Mouse (Mus musculus) stomach, postnatal 0 days (tissue): ENCODE data around the gene Kif11. TPM values are rescaled to one million over a fixed set of nuclear protein-coding genes. Genes with fewer than 3 reads are reported as not detected.
A peak's percentile ranks its signal among the peaks of the same experiment; 100 is the strongest.

Experiments used
- ATAC-seq: fragments of 200-750 bp; cut with Nextera tagmentation; 2 replicates; pipeline ENCODE4 v1.8.0; 2017; ENCODE audit not compliant: low FRiP score, low TSS enrichment
- DNase-seq: peaks from one replicate; pipeline ENCODE4 v3.0.0-alpha.2; 2016; ENCODE audit warnings: low spot score
- H3K27ac ChIP-seq: fragments of 300-500 bp; sonication (generic); replicated peaks from 2 replicates; pipeline ENCODE4 v1.5.1; 2014; ENCODE audit warnings: mild to moderate bottlenecking, control low read depth
- H3K27me3 ChIP-seq: fragments of 300-500 bp; sonication (generic); 2 replicates; pipeline ENCODE4 v1.6.1; 2014; ENCODE audit warnings: low read length; ENCODE audit not compliant: control insufficient read depth, insufficient read depth
- H3K36me3 ChIP-seq: fragments of 300-500 bp; sonication (generic); 2 replicates; pipeline ENCODE4 v1.6.1; 2014; ENCODE audit warnings: low read length, mixed read lengths; ENCODE audit not compliant: control insufficient read depth, insufficient read depth
- H3K4me1 ChIP-seq: fragments of 300-500 bp; sonication (generic); replicated peaks from 2 replicates; pipeline ENCODE4 v1.6.1; 2014; ENCODE audit warnings: antibody characterized with exemption; ENCODE audit not compliant: control insufficient read depth, insufficient read depth
- H3K4me2 ChIP-seq: fragments of 300-500 bp; sonication (generic); replicated peaks from 2 replicates; pipeline ENCODE4 v1.6.1; 2014; ENCODE audit warnings: low read depth, mild to moderate bottlenecking, control low read depth, moderate library complexity
- H3K4me3 ChIP-seq: fragments of 300-500 bp; sonication (generic); 2 replicates; pipeline ENCODE4 v1.5.1; 2014; ENCODE audit warnings: low read depth, low read length, control low read depth
- H3K9ac ChIP-seq: fragments of 300-500 bp; sonication (generic); 2 replicates; pipeline ENCODE4 v1.6.1; 2014; ENCODE audit warnings: mild to moderate bottlenecking, low read length, control low read depth, mixed read lengths
- H3K9me3 ChIP-seq: fragments of 300-500 bp; sonication (generic); 2 replicates; pipeline ENCODE4 v1.6.1; 2016; ENCODE audit warnings: low read length; ENCODE audit not compliant: control insufficient read depth
- CTCF ChIP-seq: IDR thresholded peaks from 2 replicates; pipeline ENCODE4 v1.5.1; 2016; ENCODE audit warnings: antibody characterized with exemption, low read depth, mild to moderate bottlenecking, moderate library complexity
- EP300 ChIP-seq: optimal IDR thresholded peaks from 2 replicates; pipeline ENCODE3; 2016; ENCODE audit warnings: antibody characterized with exemption
- WGBS: fragments of 180-500 bp; shearing (Covaris S2); extraction: QIAGEN DNeasy Blood & Tissue Kit; methylation state at CpG from one replicate; pipeline ENCODE4 v1.1.7; 2014; 5-methylcytosine and 5-hydroxymethylcytosine counted together
- polyA plus RNA-seq: library from polyadenylated mRNA; unstranded; fragments of >200 nt; fragmentation: Nextera tagmentation; extraction: Ambion mirVana; gene quantifications from 2 replicates; pipeline ENCODE4 v1.2.1, GENCODE M21; 2015

Gene Kif11
- polyA plus RNA-seq, 1 experiment from 2014 or later = 10.3 TPM

DNA sequence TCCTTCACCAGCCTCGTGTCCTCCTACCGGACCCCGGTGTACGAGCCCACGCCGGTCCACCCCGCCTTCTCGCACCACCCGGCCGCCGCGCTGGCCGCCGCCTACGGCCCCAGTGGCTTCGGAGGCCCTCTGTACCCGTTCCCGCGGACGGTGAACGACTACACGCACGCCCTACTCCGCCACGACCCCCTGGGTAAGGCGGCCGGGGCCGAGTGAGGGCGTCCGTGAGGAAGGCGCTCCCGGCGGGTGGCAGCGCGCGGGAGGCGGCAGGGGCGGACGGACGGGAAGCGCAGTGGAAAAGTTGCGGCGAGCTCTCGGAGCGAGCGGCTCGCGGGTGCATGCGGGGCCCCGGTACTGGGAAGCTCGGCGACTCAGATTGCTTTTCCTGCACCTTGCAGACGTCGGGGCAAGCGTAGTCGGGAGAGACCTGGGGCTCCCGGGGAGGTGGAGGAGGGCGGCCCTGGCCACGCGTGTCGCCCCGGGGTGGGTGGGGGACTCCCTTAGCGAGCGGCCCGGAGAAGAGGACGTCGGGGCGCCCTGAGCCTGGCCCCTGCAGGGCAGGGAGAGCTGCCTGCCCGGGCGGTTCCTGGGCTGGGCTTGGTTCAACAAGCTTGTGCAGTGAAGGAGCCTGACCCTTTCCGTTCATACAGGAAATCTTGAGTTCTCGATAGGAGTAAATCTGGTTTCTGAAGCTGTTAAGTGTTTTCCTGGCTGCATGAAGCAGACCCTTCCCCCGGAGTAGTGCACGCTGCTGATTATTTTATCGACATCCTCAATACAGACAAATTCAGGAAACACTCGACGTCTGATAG lies 59.0 kb downstream of the Kif11 start:
- Histone ChIP-seq H3K27ac (peak overlapping the region; percentile 82), H3K4me3 (peak overlapping the region; percentile 55), H3K4me2 (peak overlapping the region; percentile 75), H3K9ac (peak overlapping the region; percentile 64), H3K9me3 (no peaks in the 10 kb centered on the region), H3K36me3 (no peaks in the 10 kb centered on the region), H3K4me1 (no peaks in the 10 kb centered on the region), H3K27me3 (peaks cover 17% of the 10 kb centered on the region)
- ATAC-seq (peak; percentile 70), DNase-seq (peak; percentile 70)
- TF ChIP-seq CTCF (no peak), EP300 (no peak)
- WGBS = under 1% methylated on average over 75 of the region's 77 CpGs

DNA sequence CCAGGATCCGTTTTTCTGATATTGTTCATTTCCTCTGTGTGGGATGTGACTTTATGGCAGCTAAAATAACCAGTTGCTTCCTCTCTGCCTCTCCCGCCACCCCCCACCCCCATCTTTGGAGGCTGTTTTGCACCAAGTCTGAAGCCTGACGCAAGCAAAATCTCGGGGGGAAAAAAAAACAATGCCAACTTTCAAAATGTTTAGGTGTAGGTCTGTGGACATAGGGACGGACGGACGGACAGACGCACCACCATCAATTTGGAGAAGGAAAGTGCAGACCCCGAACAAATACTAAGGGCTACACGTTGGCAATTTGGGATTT lies 59.6 kb downstream of the Kif11 start:
- Histone ChIP-seq H3K4me1 (no peaks in the 10 kb centered on the region), H3K27ac (no peak overlapping the region), H3K4me2 (peak overlapping the region; percentile 75), H3K9ac (no peak overlapping the region), H3K4me3 (peak overlapping the region; percentile 55; the same call in 1 of the 2 replicates), H3K36me3 (no peaks in the 10 kb centered on the region), H3K9me3 (no peaks in the 10 kb centered on the region), H3K27me3 (peaks cover 17% of the 10 kb centered on the region)
- no peak for ATAC-seq
- 22% methylated on average over 10 of the region's 10 CpGs for WGBS
- no peak for DNase-seq
- TF ChIP-seq EP300 (no peak), CTCF (no peak)

DNA sequence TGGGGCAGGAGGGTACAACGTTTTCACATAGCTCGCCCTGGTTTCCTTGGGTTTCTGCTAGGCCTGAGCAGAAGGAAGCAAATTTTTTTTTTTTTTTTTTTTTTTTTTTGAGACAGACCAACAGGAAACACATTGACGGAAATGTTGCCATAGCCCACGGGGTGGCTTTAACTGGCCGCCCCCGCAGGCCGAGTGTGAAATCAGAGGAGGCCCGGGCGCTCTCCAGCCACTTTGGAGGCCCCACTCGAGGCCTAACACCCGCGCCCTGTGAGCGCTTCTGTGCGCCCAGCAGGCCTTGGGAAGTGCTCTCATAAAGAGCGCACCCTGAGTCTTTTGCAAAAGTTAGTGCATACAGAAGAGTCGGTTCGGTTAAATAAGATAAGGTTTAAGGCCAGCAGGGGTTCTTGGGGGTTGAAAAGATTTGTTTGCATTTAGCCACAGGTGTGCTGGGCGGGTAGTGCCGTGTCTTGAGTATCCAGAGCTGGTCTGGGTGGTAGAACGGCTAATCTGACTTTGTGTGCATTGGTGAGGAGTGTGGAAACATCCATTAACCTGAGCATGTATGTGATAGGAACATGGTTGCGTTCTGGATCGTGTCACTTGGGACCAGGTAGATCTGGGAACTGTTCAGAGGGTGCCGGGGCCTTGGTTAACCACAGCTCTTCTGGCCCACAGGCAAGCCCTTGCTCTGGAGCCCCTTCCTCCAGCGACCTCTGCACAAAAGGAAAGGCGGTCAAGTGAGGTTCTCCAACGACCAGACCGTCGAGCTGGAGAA lies 60.5 kb downstream of the Kif11 start:
- ATAC-seq (no peak), DNase-seq (peak; percentile 20)
- H3K4me1 ChIP-seq = no peaks in the 10 kb centered on the region
- no peaks in the 10 kb centered on the region for H3K9me3 ChIP-seq
- H3K36me3 ChIP-seq = no peaks in the 10 kb centered on the region
- 0 out of 2 replicates have a peak overlapping the region, but pooled peaks have one; percentile 11 for H3K4me2 ChIP-seq
- TF ChIP-seq EP300 (no peak), CTCF (no peak)
- no peak overlapping the region for H3K27ac ChIP-seq
- H3K9ac ChIP-seq = no peak overlapping the region
- H3K27me3 ChIP-seq = peaks cover 17% of the 10 kb centered on the region
- no peak overlapping the region for H3K4me3 ChIP-seq
- 28% methylated on average over 28 of the region's 28 CpGs for WGBS

DNA sequence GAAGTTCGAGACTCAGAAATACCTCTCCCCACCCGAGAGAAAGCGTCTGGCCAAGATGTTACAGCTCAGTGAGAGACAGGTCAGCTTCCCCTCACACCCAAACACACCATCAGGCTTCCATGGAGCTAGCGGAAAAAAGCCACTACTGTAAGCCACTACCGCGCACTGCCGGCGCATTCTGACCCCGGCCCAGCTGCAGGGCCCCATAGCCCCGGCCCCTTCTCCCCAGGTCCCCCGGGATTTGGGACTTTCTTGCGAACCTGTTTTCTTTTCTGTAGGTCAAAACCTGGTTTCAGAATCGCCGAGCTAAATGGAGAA lies 61.0 kb downstream of the Kif11 start:
- no peak overlapping the region for H3K27ac ChIP-seq
- H3K27me3 ChIP-seq = peaks cover 17% of the 10 kb centered on the region
- H3K36me3 ChIP-seq = no peaks in the 10 kb centered on the region
- H3K9ac ChIP-seq = no peak overlapping the region
- H3K9me3 ChIP-seq = no peaks in the 10 kb centered on the region
- TF ChIP-seq EP300 (no peak), CTCF (no peak)
- DNase-seq (no peak), ATAC-seq (no peak)
- 0 out of 2 replicates have a peak overlapping the region, but pooled peaks have one; percentile 11 for H3K4me2 ChIP-seq
- H3K4me3 ChIP-seq = no peak overlapping the region
- H3K4me1 ChIP-seq = no peaks in the 10 kb centered on the region
- 21% methylated on average over 14 of the region's 14 CpGs for WGBS

DNA sequence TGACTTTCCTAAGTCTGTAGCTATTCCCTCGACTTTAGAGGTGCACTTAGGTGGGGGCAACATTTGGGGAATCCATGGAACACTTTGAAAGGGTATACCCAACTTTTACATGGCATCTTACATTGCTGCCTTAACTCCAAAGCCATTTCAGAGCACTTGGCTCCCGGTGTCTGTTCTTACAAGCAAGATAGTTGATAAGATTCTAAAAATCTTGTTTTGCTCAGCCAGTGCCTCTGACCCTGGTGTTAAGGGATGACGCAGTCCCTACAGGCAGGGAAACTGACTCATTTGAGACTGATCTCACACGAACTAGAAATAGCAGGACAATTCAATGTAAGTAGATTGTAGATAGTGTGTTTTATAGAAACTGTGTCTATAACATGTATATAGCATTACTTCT lies 64.0 kb downstream of the Kif11 start:
- H3K4me3 ChIP-seq = no peak overlapping the region
- no peaks in the 10 kb centered on the region for H3K36me3 ChIP-seq
- H3K27me3 ChIP-seq = peaks cover 6% of the 10 kb centered on the region; the same call in 1 of the 2 replicates
- H3K9me3 ChIP-seq = no peaks in the 10 kb centered on the region
- 75% methylated on average over 4 of the region's 4 CpGs for WGBS
- TF ChIP-seq EP300 (no peak), CTCF (no peak)
- no peak overlapping the region for H3K27ac ChIP-seq
- no peaks in the 10 kb centered on the region for H3K4me1 ChIP-seq
- no peak overlapping the region for H3K4me2 ChIP-seq
- no peak for ATAC-seq
- DNase-seq = no peak
- no peak overlapping the region for H3K9ac ChIP-seq
